Mouse (Mus musculus): Measurements from ENCODE around the gene Psmg3. TPM values are rescaled to one million over a fixed set of nuclear protein-coding genes. Genes with fewer than 3 reads are reported as not detected.

Psmg3 gene
- polyA plus RNA-seq, 1 experiment from 2014 or later: 72.6 TPM

GRCm38 (mm10) chr5:139775216-139775926, 51.3 kb downstream of the Psmg3 start, which contains the start of gene Ints1:
Ints1 (minus strand) TSS chr5:139775674.
- H3K27me3 ChIP-seq (ENCODE audit: control insufficient read depth, insufficient read depth, low read length): no peaks in the 10 kb centered on the region
- peaks cover 33% of the 10 kb centered on the region for H3K36me3 ChIP-seq (ENCODE audit: control insufficient read depth, insufficient read depth, low read length)
- ATAC-seq (ENCODE audit: low FRiP score, low TSS enrichment) (peak; percentile 90), DNase-seq (peak; percentile 99)
- peak within 1 kb of the TSS; percentile 28; the same call in 1 of the 2 replicates for H3K27ac ChIP-seq (replicated peaks; ENCODE audit: low read depth, low read length)
- H3K4me2 ChIP-seq (ENCODE audit: low read length): peak within 1 kb of the TSS; percentile 97
- peak within 1 kb of the TSS; percentile 88 for H3K4me3 ChIP-seq (replicated peaks; ENCODE audit: low read depth, low read length)
- peak within 1 kb of the TSS; percentile 72 for H3K9ac ChIP-seq (replicated peaks; ENCODE audit: low read length)
- no peaks in the 10 kb centered on the region for H3K9me3 ChIP-seq (ENCODE audit: control insufficient read depth, low read length)
- peaks cover 8% of the 10 kb centered on the region; the same call in 1 of the 2 replicates for H3K4me1 ChIP-seq (ENCODE audit: control insufficient read depth, insufficient read depth, low read length)
- under 1% methylated on average over 55 of the region's 55 CpGs for WGBS

Other genes starting within 250 kb of the Psmg3 start
- 12.7 and 13.4 TPM in 2 replicates for gene Micall2, start 90.5 kb downstream of the Psmg3 start, polyA plus RNA-seq (2014; fragmentation: Nextera tagmentation; extraction: Ambion mirVana)
- 39.0 and 44.7 TPM in 2 replicates for gene Ints1, start 51.2 kb downstream of the Psmg3 start, polyA plus RNA-seq (2014; fragmentation: Nextera tagmentation; extraction: Ambion mirVana)
- 9.2 and 10.3 TPM in 2 replicates for gene Mafk, start 35.4 kb downstream of the Psmg3 start, polyA plus RNA-seq (2014; fragmentation: Nextera tagmentation; extraction: Ambion mirVana)
- 0.08 and 0.18 TPM in 2 replicates for gene Tmem184a, start 7.0 kb downstream of the Psmg3 start, polyA plus RNA-seq (2014; fragmentation: Nextera tagmentation; extraction: Ambion mirVana)
- 0.43 and 0.62 TPM in 2 replicates for gene Gm26938, start 478 bp downstream of the Psmg3 start, polyA plus RNA-seq (2014; fragmentation: Nextera tagmentation; extraction: Ambion mirVana)
- 3.0 and 3.9 TPM in 2 replicates for gene Elfn1, start 81.1 kb upstream of the Psmg3 start, polyA plus RNA-seq (2014; fragmentation: Nextera tagmentation; extraction: Ambion mirVana)

All from midbrain, embryonic 14.5 days (tissue).